Mouse (Mus musculus): ENCODE measurements around the gene Sesn3.
"Not testable (repeated sequence)": the region's sequence is repeated elsewhere in the genome, so short reads cannot be mapped to it uniquely, and the experiment has no call there.

Sesn3 gene

DNA sequence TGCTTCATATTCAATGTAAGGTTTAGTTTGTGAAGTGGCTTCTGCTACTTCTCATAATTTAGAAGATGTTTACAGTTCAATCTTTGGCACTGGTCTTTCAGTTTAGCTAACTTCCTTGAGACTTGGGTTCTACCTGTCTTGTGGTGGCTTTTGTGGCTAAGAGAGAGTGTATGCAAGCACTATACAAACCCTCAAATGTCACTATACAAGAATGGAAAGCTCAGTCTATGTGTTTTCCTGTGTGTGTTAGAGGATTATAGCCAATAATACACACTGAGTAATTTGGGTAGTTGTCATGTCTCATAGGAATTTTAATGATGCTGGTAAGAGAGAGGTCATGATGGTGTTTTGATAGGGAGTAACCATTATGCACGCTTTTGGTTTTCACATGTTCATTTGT is 5.8 kb downstream of the Sesn3 start:
- DNase-seq (ENCODE audit: low read depth, low spot score) = no peak

DNA sequence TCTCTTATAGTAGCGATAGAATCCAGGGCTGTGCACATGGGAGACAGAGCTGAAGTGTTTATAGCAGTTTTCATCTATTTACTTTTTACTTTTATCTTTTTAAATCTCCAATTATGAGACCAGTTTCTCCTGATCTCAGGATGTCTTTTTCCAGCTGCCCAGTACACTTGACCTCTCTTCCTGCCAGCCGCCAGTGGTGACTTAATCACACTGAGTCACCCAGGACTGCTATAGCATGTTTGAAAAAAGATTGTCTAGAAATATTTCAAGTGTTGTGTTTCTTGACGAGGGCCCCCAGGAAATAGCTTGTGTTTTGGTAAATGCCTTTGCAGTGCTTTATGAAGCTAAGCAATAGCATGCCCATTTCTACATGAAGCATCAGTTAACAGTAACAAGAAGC is 10.2 kb downstream of the Sesn3 start:
- DNase-seq (ENCODE audit: low read depth, low spot score) = no peak

DNA sequence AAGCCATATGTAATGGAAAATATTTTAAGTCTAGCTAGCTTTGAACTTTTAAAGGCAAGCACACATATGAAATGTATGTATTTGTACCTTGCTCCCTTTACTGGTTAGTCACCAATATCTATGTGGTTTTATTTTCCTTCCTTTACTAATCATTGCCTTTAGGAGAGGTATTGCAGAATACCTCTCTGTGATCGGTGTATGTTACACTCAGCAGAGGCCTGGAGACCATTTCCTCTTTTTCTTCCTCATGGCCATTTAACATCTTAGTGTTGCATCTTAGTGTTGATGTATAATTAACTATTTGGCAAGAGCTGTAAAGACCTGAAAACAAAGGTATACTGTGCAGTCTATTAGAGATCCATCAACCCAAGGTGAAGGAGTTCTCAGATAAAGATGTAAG is 12.4 kb downstream of the Sesn3 start:
- DNase-seq (ENCODE audit: low read depth, low spot score) = no peak

DNA sequence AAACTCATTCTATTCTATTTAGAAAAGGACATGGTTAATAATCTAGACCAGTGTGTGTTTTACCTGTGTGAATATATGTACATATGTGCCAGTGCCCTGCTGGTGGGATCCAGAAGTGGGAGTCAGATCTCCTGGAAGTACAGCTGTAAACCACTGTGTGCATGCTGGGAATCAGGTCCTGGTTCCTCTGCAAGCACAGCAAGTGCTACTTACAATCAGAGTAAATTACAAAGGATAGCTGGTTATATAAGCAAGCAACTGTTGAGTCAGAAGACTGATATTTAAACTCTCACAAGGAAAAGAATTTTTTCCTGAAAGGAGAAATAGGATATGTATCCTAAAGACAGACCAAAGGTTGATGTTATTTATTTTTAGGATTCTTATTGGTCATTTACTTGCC is 13.6 kb downstream of the Sesn3 start:
- DNase-seq (ENCODE audit: low read depth, low spot score) = no peak

DNA sequence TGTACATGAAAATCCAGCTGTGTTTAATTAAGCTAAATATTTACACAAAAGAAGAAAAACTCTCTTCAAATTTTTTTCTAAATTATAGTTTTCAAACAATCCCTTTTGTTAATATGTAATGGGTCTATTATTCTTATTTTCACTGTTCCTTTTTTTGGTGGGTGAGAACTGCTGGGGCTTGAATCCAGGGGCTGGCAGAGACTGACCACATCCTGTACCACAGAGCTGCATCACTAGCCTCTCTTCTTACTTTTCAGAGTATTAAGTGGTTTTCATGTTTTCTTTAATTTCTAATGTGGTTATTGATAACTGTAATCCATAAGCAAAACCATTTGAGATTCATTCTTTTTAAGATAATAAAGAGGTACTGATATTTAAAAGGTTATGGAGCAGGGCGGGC is 19.0 kb downstream of the Sesn3 start:
- no peak for DNase-seq (ENCODE audit: low read depth, low spot score)

DNA sequence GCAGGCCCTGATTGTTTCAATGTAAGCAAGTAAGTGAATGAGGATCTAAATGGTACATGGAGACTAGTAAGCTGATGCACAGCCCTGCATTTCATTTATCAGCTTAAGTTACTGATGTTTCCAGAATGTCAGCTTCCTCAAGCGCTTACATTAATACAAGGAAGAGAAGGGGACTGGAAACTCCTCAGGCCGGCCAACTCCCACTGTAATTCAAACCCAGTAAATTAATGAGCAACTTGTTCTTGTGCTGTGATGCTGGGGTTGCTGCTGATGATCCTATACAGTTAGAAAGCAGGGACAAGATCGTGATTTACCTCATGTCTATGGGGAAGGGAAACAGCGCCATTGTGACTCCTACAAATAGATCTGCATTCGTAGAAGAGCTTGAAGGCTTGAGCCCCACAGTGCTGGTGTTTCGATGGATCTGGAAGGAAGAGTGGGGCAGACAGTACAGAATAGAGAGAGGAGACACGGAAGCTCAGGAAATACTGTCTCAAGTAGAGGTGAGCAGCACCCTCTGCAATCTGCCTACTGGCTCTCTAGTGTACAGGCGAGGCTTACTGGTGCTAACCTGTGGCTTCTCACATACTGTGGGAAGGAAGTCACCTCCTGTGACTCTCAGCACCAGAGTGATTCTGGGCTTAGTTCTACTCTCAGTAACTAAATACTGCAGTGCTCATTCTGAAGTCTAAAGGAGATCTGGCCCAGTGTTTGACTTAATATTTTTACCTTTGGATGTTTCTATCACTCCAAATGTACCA is 21.0 kb downstream of the Sesn3 start:
- no peak for DNase-seq (ENCODE audit: low read depth, low spot score)

DNA sequence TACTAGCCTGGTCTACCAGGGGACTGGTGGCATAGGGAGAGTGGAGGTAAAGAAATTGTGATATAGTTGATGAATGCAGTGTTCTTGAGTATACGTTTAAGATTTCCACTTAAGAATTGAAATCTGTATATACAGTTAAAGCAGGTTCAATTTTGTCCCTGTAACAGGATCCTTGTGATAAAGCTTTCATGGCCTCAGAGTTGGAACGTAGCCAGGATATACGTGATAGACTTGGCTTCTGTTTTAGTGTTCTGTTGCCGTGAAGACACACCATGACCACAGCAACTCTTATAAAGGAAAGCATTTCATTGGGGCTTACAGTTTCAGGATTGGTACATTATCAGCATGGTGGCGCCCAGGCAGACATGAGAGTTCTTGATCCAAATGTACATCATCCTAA is 22.3 kb downstream of the Sesn3 start:
- DNase-seq (ENCODE audit: low read depth, low spot score) = no peak

DNA sequence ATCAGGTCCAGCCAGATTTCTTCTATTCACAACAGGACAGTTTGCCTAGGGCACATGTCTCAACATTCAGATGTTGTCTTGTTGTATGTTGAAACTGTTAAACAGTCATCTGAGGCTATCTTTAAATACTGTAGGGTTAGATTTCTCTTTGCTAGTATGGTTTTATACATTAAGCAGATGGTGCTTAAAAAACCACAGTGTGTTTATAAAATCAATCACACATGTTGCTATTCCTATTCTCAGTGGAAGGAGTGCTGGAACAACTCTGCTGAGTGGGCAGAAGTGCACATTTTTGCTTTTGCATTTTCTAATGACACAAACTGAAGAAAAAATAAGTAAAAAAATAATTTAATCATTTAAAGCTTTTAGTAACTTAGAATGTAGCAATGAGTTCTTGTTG is 25.0 kb downstream of the Sesn3 start:
- DNase-seq (ENCODE audit: low read depth, low spot score) = no peak

DNA sequence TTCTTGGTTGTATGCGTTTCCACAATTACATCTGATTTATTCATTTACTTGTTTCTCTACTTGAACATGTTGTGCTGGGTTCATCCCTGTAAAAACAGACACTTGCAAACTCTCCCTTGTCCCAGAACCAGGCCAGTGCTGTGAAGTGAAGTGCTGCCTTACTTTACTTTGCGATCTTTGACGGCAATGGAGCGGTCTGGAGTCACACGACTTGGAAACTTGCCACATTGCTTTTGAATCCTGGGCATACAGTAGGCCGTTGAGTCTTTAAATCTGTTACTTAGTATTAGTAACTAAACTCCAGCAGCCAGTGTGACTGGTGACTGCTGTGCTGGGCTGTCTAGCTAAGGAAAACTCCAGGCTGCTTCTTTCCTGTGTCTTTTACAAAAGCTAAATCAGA is 25.9 kb downstream of the Sesn3 start:
- no peak for DNase-seq (ENCODE audit: low read depth, low spot score)

DNA sequence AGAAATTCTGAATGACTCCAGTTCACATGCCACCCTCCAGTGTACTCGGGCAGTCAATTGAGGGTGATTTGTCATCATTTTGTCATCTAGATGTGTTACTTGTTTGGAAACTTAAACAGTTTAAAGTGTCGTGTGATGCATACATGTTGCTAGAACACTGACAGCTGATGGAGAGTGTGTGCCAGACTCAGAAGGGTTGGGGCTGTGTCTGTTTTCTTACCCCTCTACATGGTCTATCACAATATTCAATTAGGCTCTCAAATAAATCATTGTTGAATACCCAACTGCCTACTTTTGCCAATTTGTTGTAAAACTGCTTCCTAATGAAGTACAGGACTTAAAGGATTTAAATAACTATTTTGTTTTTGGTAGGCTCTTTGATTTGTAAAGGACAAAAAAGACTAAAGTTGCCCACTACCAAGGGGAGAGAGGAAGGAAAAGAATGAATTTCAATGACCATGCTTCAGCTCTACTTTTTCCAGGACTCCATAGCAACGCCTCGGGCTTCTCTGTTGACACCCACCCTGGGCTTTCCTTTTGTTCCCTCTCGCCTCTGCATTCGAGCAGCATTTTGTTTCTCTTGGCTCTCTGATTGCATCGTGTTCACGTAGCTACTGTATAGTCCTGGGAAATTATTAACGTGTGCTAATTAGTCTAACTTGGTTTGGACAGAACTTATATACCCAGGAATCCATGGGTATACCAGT is 29.5 kb downstream of the Sesn3 start:
- DNase-seq (ENCODE audit: low read depth, low spot score) = no peak

DNA sequence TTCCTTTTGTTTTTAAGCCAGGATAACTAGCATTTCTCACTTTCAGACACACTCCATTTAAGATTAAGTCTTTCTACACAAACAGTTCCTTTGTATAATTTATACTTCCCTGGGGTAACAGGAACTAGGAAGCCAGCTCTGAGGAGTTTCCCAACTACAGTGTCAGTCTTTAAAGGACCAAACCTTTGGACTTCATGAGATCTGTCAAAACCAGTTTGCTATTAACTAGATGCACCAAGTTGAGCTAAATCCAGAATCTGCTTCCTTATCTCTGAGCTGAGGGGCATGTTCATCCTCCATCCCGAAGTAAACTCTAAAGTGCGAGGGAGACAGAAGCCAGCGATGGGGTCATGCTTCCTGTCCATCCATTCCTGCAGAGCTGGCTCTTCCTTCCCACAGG is 32.5 kb downstream of the Sesn3 start:
- DNase-seq (ENCODE audit: low read depth, low spot score) = no peak

DNA sequence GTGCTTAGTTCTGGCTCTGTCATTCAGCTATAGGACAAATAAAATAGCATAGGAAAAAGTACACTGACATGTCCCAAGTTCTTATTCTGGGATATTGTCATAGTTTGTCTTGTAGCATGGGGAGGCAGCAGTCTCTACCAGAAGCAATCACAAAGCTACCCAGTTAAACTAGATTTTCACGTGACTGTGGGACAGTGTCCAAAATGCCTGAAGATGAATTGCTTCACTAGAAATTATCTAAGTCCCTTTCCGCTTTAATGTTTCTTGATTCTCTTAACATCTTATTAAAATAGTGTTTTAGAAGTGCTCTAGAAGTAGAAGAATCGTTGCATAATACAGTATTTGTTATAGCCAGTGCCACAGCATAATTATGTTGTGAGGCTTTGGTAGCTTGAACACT is 39.1 kb downstream of the Sesn3 start:
- DNase-seq (ENCODE audit: low read depth, low spot score) = no peak

DNA sequence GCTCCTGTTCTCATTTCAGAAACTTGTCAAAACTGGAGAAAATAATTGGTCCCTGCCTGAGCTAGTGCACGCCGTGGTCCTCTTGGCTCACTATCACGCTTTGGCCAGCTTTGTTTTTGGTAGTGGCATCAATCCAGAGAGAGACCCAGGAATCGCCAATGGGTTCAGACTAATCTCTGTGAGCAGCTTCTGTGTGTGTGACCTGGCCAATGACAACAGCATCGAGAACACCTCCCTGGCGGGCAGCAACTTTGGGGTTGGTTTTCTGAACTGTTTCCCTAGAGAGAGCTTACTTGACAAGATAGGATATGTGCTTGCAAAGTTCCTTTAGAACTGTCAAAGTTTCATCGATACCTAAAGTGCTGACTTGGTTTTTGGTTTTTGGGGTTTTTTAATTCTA is 39.6 kb downstream of the Sesn3 start:
- no peak for DNase-seq (ENCODE audit: low read depth, low spot score)

DNA sequence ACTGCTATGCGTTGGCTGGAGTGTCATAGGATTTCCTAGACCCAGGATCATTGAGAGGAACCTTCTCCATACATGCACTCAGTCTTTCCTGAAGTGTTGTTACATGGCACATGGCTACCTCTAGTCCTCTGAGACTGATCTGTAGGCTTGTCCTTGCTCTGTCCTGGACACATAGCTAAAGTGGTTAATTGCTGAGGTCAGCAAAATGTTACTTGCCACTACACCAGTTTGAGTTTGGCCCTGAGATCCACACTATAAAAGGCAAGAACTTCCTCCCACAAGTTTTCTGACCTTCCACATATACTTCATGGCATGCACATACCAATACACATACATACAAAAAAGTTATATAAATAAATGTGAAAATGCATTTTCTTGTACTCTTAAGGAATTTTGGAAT is 41.8 kb downstream of the Sesn3 start:
- DNase-seq (ENCODE audit: low read depth, low spot score) = no peak

DNA sequence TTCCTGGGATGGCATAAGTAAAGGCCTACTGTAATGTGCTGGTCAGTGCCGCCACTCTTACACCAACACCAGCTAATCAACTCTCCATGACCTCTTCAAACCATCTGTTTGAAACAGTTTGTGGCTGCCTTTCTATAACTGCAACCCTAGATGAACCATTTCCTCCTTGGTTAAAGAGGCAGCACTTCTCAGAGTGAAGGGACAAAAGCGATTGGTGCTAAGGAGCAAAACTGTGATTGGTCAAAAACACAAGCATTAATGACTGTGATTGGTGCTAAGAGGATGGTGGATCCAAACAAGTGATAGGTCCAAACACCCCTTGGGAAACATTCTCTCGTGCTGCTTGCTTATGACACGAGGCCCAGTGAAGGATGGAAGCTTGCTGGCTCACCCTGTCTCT is 61.0 kb downstream of the Sesn3 start:
- DNase-seq (ENCODE audit: low read depth, low spot score) = no peak

DNA sequence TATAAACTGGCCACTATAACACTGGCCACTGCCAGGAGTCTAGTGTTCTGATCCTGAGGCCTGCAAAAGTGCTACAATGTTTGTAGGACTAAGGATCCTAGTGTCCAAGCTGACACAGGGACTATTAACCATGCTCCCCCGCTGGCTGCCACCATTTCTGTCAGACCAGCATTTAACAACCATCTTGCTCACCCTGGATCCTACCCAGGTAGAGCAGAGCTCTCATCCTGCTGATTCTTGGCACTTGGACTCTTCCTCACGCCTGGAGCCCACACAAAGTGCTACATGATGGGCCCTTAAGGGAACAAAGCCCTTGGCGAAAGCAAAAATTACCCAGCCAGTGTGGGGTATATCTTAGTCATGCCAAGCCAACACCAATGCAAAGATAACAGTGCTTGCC is 62.0 kb downstream of the Sesn3 start:
- DNase-seq (ENCODE audit: low read depth, low spot score) = no peak

DNA sequence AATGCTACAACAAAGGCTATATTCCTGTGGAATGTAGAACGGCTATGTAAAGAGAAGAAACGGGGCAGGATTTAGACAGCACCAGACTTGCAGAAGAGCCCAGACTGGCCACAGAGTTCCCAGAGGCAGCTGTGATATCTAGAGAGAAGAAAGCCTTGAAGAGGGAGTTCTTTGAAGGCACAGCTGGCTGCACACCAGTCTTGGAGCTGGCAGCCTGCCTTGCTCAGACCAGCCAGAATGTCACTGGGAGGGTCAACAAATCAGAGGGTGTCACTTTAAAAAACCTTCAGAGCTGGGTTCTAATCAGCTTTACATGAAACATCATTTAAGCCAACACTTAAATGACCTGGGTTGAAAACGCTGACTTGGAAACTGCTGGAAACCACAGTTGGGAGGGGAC is 63.8 kb downstream of the Sesn3 start:
- no peak for DNase-seq (ENCODE audit: low read depth, low spot score)

DNA sequence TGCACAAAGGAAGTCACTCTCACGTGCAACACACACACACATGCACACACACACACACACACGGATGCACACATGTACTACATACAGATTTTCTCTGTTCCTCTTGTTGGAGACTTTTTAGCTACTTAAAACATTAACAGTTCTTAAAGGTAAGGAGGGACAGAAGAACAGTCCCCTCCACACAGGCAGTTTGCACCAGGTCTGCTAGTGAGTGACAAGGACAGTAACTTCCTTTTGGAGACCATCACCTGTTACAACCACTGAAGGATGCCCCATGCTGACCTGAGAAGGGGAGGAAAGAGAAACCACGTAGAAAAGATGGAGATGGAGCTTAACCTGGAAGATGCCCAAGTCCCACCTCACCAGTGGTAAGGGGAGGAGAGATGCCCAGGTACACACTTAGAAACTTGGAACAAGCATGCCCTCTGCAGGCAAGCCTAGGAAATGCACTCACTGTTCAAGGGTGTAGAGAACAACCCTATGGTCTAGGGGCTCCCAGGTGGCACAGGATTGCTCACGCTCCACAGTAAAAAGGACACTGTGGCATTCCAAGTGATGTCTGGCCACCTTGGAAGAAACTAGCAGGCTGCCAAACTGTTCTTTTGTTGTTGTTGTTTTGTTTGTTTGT is 67.3 kb downstream of the Sesn3 start:
- DNase-seq (ENCODE audit: low read depth, low spot score) = peak; percentile 82

DNA sequence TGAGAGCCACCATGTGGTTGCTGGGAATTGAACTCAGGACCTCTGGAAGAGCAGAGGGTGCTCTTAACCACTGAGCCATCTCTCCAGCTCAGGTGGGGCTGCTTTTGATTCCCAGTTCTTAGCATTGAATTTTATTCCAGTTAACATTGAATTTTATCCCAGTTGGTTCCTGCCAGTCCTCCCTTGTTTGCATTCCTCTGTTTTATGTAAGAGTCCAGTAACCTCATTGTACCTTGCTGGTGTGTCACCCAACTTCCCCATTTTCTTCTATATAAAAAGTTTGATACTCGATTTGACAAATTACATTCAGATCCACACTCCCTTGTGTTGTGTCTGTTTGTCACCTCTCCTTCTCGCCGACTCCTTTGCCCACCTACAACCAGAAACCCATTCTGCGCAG is 71.0 kb downstream of the Sesn3 start:
- DNase-seq (ENCODE audit: low read depth, low spot score) = not testable (repeated sequence)

DNA sequence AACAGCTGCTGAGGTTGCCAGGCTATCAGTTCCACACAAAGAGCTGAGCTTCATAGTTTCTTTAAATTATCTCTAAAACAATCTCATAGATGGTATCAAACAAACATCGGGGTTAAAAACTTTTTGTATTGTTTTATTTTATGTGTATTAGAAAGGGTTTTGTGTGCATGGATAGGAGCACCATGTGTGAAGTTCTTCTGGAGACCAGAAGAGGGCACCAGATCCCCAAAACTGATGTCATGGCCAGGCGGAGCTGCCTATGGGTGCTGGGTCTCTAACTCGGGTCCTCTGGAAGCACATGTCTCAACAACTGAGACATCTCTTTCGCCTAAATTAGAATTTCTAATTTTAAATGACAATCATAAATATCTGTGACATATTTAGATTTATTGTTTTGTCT is 73.5 kb downstream of the Sesn3 start:
- peak; percentile 62 for DNase-seq (ENCODE audit: low read depth, low spot score)

DNA sequence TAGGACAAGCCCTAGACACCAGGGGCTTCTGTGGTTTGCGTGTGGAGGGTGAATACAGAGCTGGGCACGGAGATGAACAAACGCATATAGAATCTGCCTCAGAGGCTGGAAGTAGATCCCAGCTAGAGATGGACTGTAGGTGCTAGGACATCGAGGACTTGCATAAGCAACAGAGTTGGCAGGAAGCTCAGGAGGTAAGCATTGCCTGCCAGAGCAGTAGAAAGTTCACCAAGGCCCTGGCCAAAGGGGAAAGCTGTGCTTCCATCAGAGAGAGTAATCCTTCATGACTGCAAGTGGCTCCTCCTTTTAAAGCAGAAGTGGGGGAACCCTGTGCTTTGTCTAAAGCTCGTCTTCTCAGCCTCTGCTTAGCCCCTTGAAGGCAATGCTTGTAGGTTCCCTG is 74.5 kb downstream of the Sesn3 start:
- DNase-seq (ENCODE audit: low read depth, low spot score) = no peak

DNA sequence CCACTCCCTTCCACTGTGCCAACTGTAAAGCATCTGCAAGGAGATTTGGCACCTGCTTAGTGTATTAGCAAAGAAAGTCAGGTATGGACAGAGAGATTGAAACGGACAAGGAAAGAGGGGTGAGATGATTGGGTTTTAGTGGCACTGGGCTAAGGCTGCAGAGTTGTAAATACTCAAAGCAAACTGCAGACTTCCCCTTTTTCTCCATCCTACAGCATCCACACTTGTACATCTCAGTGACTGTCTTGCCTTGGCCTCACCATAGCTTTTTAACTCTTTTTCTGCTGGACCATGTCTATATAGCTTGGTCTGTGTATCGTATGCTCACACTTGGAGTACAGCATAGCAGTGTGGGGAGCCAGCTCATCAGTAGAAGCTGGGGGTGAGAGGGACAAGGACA is 75.9 kb downstream of the Sesn3 start:
- no peak for DNase-seq (ENCODE audit: low read depth, low spot score)

DNA sequence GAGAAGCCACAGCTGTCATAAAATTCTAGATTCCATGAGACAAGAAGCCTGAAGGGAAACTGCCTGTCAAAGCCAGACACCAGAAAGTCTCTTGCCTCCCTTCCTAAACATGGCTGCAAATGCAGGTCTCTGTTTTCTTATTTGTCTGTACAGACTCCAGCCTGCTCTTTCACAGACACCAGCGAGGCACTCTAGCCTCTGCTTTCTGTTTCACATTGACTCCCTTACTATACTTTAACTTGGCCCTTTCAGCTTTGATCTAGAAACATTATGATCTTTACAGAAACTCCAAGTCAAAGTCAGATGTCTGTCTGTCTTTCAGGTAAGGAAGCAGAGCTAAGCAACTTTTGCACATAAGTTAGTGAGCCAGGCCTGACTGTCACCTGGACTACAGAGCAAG is 77.5 kb downstream of the Sesn3 start:
- DNase-seq (ENCODE audit: low read depth, low spot score) = no peak

All from ZHBTc4 (cell line).